Mouse (Mus musculus) adrenal gland, adult 18-20 months (tissue): Measurements from ENCODE around the gene Rpl19. TPM values are rescaled to one million over a fixed set of nuclear protein-coding genes. Genes with fewer than 3 reads are reported as not detected.

ENCODE experiments used
- DNase-seq, 2 experiments: peaks; one replicate each; pipeline ENCODE4 v3.0.0; 2021 to 2022; ENCODE audit warnings: low spot score in 2 of 2
- long read RNA-seq, 2 experiments: library from polyadenylated mRNA; stranded (forward); transcript quantifications; one replicate each; pipeline ENCODE4 v2.0.0; 2021
- total RNA-seq, 2 experiments: library from RNA; stranded (reverse); gene quantifications; 1 replicate in 1 of 2; 2 replicates in 1 of 2; pipeline ENCODE4 v1.2.3; 2021

Rpl19 gene
- total RNA-seq, result 1,000 to 10,000 TPM; 1,100 to 1,184 TPM
- long read RNA-seq, experiment 1, transcript Rpl19-201 (6 exons, 751 nt), result major isoform, 77 of 89 reads
- long read RNA-seq, experiment 1, partial matches to known transcripts, result 8 of 89 reads
- long read RNA-seq, experiment 1, other reads (novel, unspliced or antisense), result 2 of 89 reads
- long read RNA-seq, experiment 2, transcript Rpl19-201 (6 exons, 751 nt), result major isoform, 459 of 505 reads
- long read RNA-seq, experiment 2, partial matches to known transcripts, result 37 of 505 reads
- long read RNA-seq, experiment 2, other reads (novel, unspliced or antisense), result 6 of 505 reads

DNA sequence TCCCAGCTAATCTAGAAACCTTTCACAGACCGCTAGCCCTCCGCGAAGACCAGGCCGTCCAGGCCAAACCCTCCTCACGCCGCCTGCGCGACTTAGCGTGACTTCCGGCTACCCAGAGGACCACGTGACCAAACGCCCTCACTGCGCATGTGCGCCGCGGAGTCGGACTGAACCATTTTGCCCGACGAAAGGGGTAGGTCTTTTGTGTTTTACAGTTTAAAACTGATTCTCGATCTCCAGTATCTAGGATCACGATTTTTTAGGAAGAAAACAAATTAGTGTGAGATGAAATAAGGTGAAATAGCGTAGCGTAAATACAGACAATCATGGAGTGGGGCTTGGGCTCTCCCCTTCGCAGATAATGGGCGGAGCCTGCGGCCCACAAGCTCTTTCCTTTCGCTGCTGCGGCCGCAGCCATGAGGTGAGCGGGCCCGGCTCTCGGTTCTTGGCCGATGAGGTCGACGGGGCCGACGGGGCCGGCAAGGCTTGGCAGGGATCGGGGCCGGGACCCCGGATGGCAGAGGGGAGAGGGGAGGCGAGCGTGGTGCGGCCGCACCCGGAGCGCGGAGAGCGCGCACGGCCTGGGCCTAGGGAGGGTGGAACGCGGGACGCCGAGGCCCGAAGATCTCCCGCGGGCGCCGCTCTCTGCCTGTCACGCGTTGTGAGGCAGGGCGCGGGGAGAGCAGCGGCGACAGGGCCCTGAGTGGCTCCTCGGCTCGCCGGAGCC lies at the start of gene Rpl19:
Gene Rpl19 (plus strand): TSS at position 141 of the 727 bp plus-strand sequence.
- DNase-seq, result peak; percentile 91

DNA sequence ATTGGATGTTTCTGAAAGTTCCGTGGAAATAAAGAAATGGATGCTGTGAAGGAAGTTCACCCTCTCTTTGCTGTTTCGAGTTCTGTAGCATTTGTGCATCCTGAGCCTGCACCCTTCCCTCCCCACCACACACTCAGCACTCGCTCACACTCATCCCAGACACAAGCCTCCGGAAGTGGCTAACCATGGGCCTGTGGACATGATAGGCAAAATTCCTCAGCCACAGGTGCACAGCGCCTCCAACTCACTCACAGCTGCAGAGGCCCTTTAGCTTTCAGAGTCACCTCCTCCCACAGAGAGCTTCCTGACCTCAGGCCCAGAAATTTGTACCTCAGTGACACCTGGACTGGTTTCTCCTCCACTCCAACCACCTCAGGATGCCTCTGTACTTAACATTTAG lies 48.7 kb upstream of the Rpl19 start:
- DNase-seq, result no peak

GRCm38 (mm10) chr11:97978392-97978791 lies 48.1 kb upstream of the Rpl19 start:
- DNase-seq, result no peak

GRCm38 (mm10) chr11:97979824-97980495 lies 46.5 kb upstream of the Rpl19 start:
- no peak for DNase-seq

DNA sequence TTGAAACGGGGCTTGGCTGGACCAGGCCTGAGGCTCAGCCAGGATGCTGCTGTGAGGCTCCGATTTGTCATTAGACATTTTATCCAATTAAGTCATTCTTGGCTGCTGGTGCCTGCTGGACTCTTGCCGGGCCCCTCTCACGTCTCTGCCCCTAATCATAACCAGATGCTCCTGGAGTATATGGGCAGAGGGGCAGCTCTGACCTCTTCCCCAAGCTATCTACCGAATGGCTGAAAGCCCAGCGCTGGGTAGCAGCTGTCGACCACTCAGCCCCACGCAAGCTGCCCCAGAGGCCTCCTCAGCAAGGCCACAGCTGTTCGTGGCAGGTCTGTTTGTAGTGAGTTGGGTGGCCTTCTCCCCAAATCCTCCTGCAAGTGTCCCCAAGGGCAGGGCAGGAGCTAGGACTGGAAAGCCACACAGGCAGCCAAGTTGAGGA lies 46.0 kb upstream of the Rpl19 start:
- DNase-seq, result no peak

DNA sequence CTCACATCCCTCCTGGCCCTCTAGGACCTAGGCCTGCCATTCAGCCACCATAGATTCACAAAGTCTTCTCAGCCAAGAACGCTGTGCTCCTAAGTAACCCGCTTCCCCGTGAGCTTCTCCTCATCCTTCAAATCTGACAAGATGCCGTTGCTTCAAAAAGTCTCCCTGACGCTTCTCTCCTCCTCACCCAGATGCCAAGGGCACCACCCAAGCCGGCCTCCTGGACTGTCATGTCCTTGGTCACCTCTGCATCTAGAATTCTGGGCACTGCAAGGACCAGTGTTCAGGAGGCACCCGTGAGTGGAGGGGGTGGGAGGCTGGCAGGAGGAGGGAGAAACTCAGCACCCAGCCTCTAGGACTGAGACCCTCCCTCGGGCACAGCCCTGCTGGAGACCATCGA lies 43.8 kb upstream of the Rpl19 start:
- DNase-seq, result no peak

DNA sequence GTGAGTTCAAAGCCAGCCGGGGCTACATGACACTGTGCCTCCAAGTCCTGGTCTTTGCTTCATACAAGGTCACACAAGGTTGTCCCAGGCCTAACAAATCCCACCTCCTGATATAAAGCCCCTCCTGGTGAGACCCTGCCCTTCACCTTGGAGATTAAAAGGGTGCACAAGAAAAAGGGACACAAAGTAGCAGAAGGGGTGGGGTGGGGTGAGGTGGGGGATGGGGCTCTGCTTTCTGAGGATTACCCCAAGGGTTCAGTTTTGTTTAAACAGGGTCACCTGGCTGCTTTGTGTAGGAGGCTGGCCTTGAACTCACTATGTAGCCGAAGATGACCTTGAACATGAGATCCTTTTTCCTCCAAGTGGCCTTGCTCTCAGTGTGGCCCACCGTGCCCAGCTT lies 43.0 kb upstream of the Rpl19 start:
- DNase-seq, result no peak

GRCm38 (mm10) chr11:97983983-97984382 lies 42.5 kb upstream of the Rpl19 start:
- no peak for DNase-seq

DNA sequence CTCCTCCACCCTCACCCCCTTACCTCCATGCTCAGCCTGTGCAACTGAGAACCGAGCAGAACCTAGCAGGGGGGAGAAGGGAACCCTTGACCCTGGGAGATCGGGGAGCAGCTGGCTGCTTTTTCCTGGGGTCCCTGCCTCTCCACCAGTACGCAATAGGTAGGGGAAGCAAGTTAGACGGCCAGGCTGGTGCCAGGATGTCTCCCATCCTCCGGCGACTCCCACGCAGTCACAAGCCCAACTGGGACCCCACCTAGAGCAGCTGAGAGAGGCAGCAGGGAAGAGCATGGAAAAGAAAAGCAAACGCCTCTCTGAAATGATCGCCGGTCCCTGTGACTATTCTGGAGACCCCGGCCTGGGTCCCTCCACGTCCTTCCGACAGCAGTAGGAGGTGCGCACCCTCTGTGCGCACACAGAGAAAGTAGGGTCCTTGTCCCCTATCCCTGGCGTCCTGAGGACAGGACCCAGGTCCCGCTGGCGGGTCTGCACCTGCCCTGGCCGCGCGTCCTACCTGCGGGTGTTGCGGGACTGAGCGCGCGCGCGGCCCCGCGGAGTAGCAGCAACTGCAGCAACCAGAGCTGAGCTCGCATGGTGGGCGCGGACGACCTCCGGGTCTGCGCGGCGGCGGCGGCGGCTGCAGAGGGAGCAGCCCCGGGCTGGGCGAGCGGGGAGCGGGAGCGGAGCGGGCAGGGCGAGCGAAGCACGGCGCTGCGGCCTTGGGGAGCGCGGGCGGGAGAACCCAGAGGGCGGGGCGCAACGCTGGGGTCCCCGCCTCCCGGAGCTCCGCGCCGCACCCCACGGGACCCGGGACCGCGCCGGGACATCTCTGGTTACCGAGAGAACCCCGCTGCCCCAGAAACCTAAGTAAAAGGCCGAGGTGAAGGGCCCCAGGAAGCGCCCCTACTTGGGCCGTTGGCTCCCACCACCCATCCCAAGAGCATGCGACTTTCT lies 40.5 kb upstream of the Rpl19 start, which contains the start of gene Plxdc1:
Gene Plxdc1 (minus strand): TSS at position 718 of the 951 bp plus-strand sequence.
- DNase-seq, result peak; percentile 71 to 75

DNA sequence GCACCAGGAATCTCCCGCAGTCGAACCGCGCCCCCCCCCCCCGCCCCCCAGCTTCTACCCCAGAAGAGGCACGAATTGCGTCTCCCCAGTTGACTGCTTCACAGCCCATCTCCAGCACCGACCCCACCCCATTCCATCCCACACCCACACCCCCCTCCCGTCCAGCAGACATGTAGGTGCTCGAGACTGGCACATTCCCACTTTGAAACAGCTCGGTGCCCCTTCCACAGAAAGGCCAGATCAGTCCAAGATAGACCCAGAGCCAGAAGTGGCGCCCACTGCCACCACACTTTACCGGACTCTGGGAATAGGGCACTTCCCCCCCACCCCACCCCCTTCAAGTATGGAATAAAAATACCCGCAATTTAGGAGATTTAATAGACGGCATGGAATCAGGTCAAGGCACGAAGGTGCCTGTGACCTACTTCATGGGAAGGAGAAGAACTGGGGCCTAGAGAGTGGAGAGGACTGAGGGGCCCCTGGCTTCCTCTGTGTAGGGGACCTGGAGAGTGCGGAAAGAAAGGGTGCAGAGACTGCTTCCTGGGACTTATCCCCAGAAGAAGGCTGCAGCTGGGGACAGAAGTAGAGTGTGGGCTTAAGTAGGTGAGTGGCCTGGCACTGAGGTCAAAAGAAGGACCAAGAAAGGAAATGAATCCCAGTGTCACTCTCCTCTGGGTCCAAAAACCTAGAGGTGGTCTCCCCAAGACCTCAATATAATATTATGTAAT lies 39.6 kb upstream of the Rpl19 start:
- DNase-seq, result no peak

GRCm38 (mm10) chr11:97987551-97988526 lies 38.7 kb upstream of the Rpl19 start:
- peak; percentile 95 to 99 for DNase-seq

DNA sequence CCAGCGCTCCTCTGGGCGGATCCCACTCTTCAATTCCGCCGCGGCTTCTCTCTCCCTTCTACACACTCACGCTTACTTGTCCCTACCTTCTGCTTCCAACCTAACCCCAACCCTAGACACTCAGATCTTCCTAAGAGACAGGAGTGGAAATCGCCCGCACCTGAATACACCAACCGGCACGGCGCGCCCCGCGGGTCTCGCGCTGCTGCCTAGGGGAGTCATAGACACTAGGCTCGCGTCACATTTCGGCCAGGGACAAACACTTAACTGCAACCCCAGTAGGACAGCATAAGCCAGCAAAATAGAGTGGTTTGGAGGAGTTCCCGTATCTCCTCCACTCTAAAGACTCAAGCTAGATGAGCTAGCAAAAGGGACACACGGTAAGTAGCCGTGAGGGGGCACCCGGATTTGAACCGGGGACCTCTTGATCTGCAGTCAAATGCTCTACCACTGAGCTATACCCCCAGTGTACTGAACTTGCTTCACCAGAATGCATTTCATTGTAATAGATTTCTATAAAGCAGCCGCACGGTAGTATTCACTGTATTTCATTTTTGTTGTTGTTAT lies 37.9 kb upstream of the Rpl19 start:
- peak; percentile 86 to 89 for DNase-seq

DNA sequence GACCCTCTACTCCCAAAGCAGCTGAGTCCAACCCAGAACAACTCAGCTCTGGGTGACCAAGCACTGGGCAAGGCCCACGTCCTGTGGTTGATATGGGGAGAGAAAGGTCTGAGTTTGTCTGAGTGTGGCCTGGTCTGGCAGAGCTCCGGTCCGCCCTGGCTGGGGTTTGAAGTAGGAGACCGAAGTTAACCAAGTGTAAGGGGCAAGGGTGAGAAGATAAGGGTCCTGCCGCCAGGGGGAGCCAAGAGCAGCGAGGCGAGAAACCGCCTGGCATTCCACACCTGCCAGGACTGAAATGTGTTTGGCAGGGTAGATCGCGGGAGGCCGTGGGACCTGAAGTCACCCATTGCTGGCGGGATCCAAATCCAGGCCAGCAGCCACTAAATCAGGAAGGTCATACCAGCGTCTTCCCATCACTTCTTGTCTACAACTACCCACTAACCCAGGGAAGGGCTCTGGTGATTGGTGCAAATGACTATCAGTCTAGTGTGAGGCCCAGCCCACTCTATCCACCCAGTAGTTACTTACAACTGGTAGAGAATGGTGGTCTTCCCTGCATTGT lies 31.9 kb upstream of the Rpl19 start:
- peak; percentile 79 to 87 for DNase-seq

- DNase-seq, result peak in 1 of 2 experiments; percentile 41
Measured at GRCm38 (mm10) chr11:97995564-97996288, 30.8 kb upstream of the Rpl19 start, which contains the start of gene Arl5c. TSS of gene Arl5c (minus strand) at chr11:97996181.

DNA sequence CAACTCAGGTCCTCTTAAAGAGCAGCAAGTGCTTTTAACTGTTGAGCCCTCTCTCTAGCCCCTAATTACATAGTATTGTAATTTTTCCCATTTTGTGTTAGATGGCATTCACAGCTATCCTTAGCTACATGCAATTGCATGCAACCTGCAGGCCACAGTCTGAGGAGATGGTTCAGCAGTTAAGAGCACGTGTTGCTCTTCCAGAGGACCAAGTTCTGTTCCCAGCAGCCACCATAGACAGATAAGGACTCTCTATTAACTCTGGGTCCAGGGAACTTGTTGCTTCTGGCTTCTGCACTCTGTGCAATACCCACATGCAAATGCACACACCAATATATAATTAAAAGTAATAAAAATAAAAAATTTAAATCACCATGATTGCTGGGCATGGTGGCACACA lies 29.8 kb upstream of the Rpl19 start:
- no peak for DNase-seq

- DNase-seq, result no peak
Measured at GRCm38 (mm10) chr11:97997387-97997960, 29.0 kb upstream of the Rpl19 start.
